Mouse (Mus musculus) liver, embryonic 12.5 days (tissue): ENCODE measurements around the gene Msantd2. TPM values are rescaled to one million over a fixed set of nuclear protein-coding genes. Genes with fewer than 3 reads are reported as not detected.

ENCODE experiments used
- ATAC-seq: fragments of 200-750 bp; cut with Nextera tagmentation; 2 replicates; pipeline ENCODE4 v1.8.0; 2017; ENCODE audit warnings: moderate number of reproducible peaks, mild to moderate bottlenecking, moderate library complexity
- H3K27ac ChIP-seq: fragments of 300-500 bp; sonication (generic); 2 replicates; pipeline ENCODE4 v1.5.1; 2016; ENCODE audit warnings: mild to moderate bottlenecking
- H3K27me3 ChIP-seq: fragments of 300-500 bp; sonication (generic); replicated peaks from 2 replicates; pipeline ENCODE4 v1.6.1; 2016; ENCODE audit warnings: mild to moderate bottlenecking, moderate library complexity
- H3K36me3 ChIP-seq: fragments of 300-500 bp; sonication (generic); 2 replicates; pipeline ENCODE4 v1.6.1; 2016; ENCODE audit warnings: mild to moderate bottlenecking, moderate library complexity
- H3K4me1 ChIP-seq: fragments of 300-500 bp; sonication (generic); 2 replicates; pipeline ENCODE4 v1.6.1; 2016
- H3K4me2 ChIP-seq: fragments of 300-500 bp; sonication (generic); 2 replicates; pipeline ENCODE4 v1.6.1; 2016; ENCODE audit warnings: mild to moderate bottlenecking, moderate library complexity
- H3K4me3 ChIP-seq: fragments of 300-500 bp; sonication (generic); 2 replicates; pipeline ENCODE4 v1.5.1; 2016; ENCODE audit warnings: mild to moderate bottlenecking, moderate library complexity
- H3K9ac ChIP-seq: fragments of 300-500 bp; sonication (generic); 2 replicates; pipeline ENCODE4 v1.6.1; 2016; ENCODE audit warnings: mild to moderate bottlenecking, moderate library complexity
- H3K9me3 ChIP-seq: fragments of 300-500 bp; sonication (generic); replicated peaks from 2 replicates; pipeline ENCODE4 v1.6.1; 2016; ENCODE audit warnings: mild to moderate bottlenecking, moderate library complexity
- WGBS: fragments of 180-500 bp; shearing (Covaris S2); methylation state at CpG from one replicate; pipeline ENCODE4 v1.1.7; 2016; ENCODE audit not compliant: insufficient replicate concordance; 5-methylcytosine and 5-hydroxymethylcytosine counted together
- polyA plus RNA-seq: library from polyadenylated mRNA; unstranded; fragments of >200 nt; fragmentation: Nextera tagmentation; extraction: Ambion mirVana; gene quantifications from 2 replicates; pipeline ENCODE4 v1.2.1, GENCODE M21; 2016

Gene Msantd2
- polyA plus RNA-seq, 1 experiment from 2014 or later = 11.8 TPM

GRCm38 (mm10) chr9:37536851-37537250 lies 47.7 kb downstream of the Msantd2 start:
- H3K27ac ChIP-seq = no peak overlapping the region
- H3K4me3 ChIP-seq = no peak overlapping the region
- ATAC-seq = no peak
- no peak overlapping the region for H3K4me2 ChIP-seq
- H3K27me3 ChIP-seq = peaks cover 46% of the 10 kb centered on the region
- no peaks in the 10 kb centered on the region for H3K36me3 ChIP-seq
- H3K9me3 ChIP-seq = no peaks in the 10 kb centered on the region
- 60% methylated on average over 4 of the region's 4 CpGs for WGBS
- H3K9ac ChIP-seq = no peak overlapping the region
- peaks cover 3% of the 10 kb centered on the region; the same call in 1 of the 2 replicates for H3K4me1 ChIP-seq

DNA sequence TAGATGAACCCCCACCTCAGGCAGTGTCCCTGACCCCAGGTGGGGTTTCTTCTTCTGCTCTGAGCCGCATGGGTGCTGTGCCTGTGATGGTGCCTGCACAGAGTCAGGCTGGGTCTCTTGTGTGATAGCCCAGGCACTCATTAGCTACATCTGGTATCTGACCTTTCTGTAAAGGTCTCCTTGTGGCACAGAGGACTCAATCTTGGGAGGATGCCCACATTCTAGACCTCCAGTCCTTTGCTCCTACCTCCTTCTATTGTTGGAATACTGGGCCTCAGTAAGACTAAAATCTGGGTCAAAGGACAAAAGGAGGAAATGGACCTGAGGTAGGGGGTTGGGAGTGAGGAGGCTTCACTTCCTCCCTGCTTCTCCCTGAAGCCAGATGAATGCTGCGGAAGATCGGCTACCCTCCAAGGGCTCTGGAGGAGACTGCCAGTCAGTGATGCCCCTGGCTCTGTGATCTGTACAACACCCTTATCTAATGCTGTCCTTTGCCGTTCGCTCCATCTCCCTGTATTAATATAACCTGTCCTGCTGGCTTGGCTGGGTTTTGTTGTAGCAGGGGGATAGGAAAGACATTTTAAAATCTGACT lies 48.6 kb downstream of the Msantd2 start:
- Histone ChIP-seq H3K4me1 (no peaks in the 10 kb centered on the region), H3K4me3 (no peak overlapping the region), H3K36me3 (no peaks in the 10 kb centered on the region), H3K4me2 (no peak overlapping the region), H3K27ac (no peak overlapping the region), H3K9me3 (no peaks in the 10 kb centered on the region), H3K27me3 (peaks cover 45% of the 10 kb centered on the region; the same call in 1 of the 2 replicates), H3K9ac (no peak overlapping the region)
- WGBS = 33% methylated on average over 5 of the region's 5 CpGs
- no peak for ATAC-seq

GRCm38 (mm10) chr9:37539170-37540025 lies 50.3 kb downstream of the Msantd2 start, which contains the start of gene Vsig2:
TSS of gene Vsig2 (plus strand) at chr9:37539255.
- H3K36me3 ChIP-seq = no peaks in the 10 kb centered on the region
- no peak within 1 kb of the TSS for H3K4me3 ChIP-seq
- H3K27ac ChIP-seq = no peak within 1 kb of the TSS
- no peak within 1 kb of the TSS for H3K9ac ChIP-seq
- no peak within 1 kb of the TSS for H3K4me2 ChIP-seq
- no peak for ATAC-seq
- peaks cover 42% of the 10 kb centered on the region; the same call in 1 of the 2 replicates for H3K27me3 ChIP-seq
- peaks cover 5% of the 10 kb centered on the region for H3K4me1 ChIP-seq
- 61% methylated on average over 23 of the region's 23 CpGs for WGBS
- H3K9me3 ChIP-seq = no peaks in the 10 kb centered on the region

DNA sequence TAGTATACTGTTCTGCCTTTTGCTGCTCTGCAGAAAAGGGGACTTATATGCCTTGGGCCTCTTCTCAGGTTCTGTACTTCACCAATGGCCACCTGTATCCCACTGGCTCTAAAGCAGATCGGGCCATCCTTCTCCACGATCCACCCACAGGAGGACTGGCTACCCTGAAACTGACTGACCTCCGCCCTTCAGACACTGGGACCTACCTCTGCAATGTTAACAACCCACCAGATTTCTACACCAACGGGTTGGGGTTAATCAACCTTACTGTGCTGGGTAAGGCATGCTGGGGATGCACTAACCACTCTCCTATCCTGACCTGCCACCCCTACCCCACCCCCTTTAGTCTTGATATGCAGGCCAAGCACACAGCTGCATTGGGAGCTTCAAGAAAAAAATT lies 51.1 kb downstream of the Msantd2 start:
- Histone ChIP-seq H3K9ac (no peak overlapping the region), H3K4me2 (no peak overlapping the region), H3K9me3 (no peaks in the 10 kb centered on the region), H3K36me3 (no peaks in the 10 kb centered on the region), H3K27me3 (peaks cover 42% of the 10 kb centered on the region), H3K4me3 (no peak overlapping the region), H3K4me1 (peaks cover 13% of the 10 kb centered on the region), H3K27ac (no peak overlapping the region)
- no peak for ATAC-seq
- whole genome bisulfite sequencing = 77% methylated on average over 4 of the region's 4 CpGs

GRCm38 (mm10) chr9:37540701-37541575 lies 51.8 kb downstream of the Msantd2 start:
- peaks cover 20% of the 10 kb centered on the region for H3K4me1 ChIP-seq
- no peak overlapping the region for H3K4me2 ChIP-seq
- H3K9ac ChIP-seq = no peak overlapping the region
- peaks cover 48% of the 10 kb centered on the region for H3K27me3 ChIP-seq
- no peaks in the 10 kb centered on the region for H3K9me3 ChIP-seq
- H3K4me3 ChIP-seq = no peak overlapping the region
- no peak overlapping the region for H3K27ac ChIP-seq
- WGBS = 70% methylated on average over 6 of the region's 6 CpGs
- ATAC-seq = no peak
- no peaks in the 10 kb centered on the region for H3K36me3 ChIP-seq

- H3K9me3 ChIP-seq = no peaks in the 10 kb centered on the region
- no peak overlapping the region for H3K4me2 ChIP-seq
- peaks cover 22% of the 10 kb centered on the region for H3K4me1 ChIP-seq
- no peak overlapping the region for H3K4me3 ChIP-seq
- peaks cover 44% of the 10 kb centered on the region for H3K27me3 ChIP-seq
- H3K9ac ChIP-seq = no peak overlapping the region
- H3K27ac ChIP-seq = no peak overlapping the region
- no peaks in the 10 kb centered on the region for H3K36me3 ChIP-seq
- ATAC-seq = no peak
- 60% methylated on average over 7 of the region's 7 CpGs for WGBS
Observed at GRCm38 (mm10) chr9:37541851-37542642, 52.9 kb downstream of the Msantd2 start.

GRCm38 (mm10) chr9:37543869-37544440 lies 54.8 kb downstream of the Msantd2 start:
- no peaks in the 10 kb centered on the region for H3K36me3 ChIP-seq
- peaks cover 22% of the 10 kb centered on the region for H3K4me1 ChIP-seq
- no peaks in the 10 kb centered on the region for H3K9me3 ChIP-seq
- ATAC-seq = no peak
- peak overlapping the region; percentile 73 for H3K4me2 ChIP-seq
- WGBS = 48% methylated on average over 12 of the region's 12 CpGs
- peak overlapping the region; percentile 42; the same call in 1 of the 2 replicates for H3K9ac ChIP-seq
- peak overlapping the region; percentile 46 for H3K4me3 ChIP-seq
- H3K27ac ChIP-seq = no peak overlapping the region
- H3K27me3 ChIP-seq = peaks cover 38% of the 10 kb centered on the region

GRCm38 (mm10) chr9:37544447-37545165 lies 55.5 kb downstream of the Msantd2 start:
- Histone ChIP-seq H3K36me3 (no peaks in the 10 kb centered on the region), H3K4me1 (peaks cover 22% of the 10 kb centered on the region), H3K27me3 (peaks cover 38% of the 10 kb centered on the region), H3K9ac (peak overlapping the region; percentile 42), H3K4me3 (peak overlapping the region; percentile 46), H3K9me3 (no peaks in the 10 kb centered on the region), H3K4me2 (peak overlapping the region; percentile 73), H3K27ac (no peak overlapping the region)
- 3% methylated on average over 29 of the region's 29 CpGs for WGBS
- ATAC-seq = peak; percentile 53

- Histone ChIP-seq H3K9me3 (no peaks in the 10 kb centered on the region), H3K27me3 (peaks cover 39% of the 10 kb centered on the region), H3K4me1 (peaks cover 22% of the 10 kb centered on the region), H3K9ac (no peak overlapping the region), H3K27ac (no peak overlapping the region), H3K36me3 (no peaks in the 10 kb centered on the region), H3K4me3 (peak overlapping the region; percentile 46), H3K4me2 (peak overlapping the region; percentile 73)
- peak; percentile 32 for ATAC-seq
- WGBS = 35% methylated on average over 17 of the region's 17 CpGs
Observed at GRCm38 (mm10) chr9:37545166-37545610, 56.1 kb downstream of the Msantd2 start.

GRCm38 (mm10) chr9:37545847-37546452 lies 56.8 kb downstream of the Msantd2 start:
- peak overlapping the region; percentile 8; the same call in 1 of the 2 replicates for H3K4me2 ChIP-seq

More at GRCm38 (mm10) chr9:37545847-37546452, 56.8 kb downstream of the Msantd2 start:
- Histone ChIP-seq H3K36me3 (no peaks in the 10 kb centered on the region), H3K27ac (no peak overlapping the region), H3K4me1 (peaks cover 22% of the 10 kb centered on the region), H3K27me3 (peaks cover 47% of the 10 kb centered on the region), H3K9ac (no peak overlapping the region), H3K4me3 (no peak overlapping the region), H3K9me3 (no peaks in the 10 kb centered on the region)
- WGBS = 62% methylated on average over 27 of the region's 27 CpGs
- no peak; the same call in 1 of the 2 replicates for ATAC-seq
